Mouse (Mus musculus) megakaryocyte, embryonic 14.5 days (primary cell): ENCODE results near the gene Ifitm2.

ENCODE experiments used
- FLI1 ChIP-seq: IDR thresholded peaks from 2 replicates; pipeline ENCODE4 v1.6.1; 2012; ENCODE audit warnings: low read length, inconsistent platforms, mixed read lengths
- GATA1 ChIP-seq: IDR thresholded peaks from 3 replicates; pipeline ENCODE4 v1.6.1; 2012; ENCODE audit warnings: mixed read lengths, low read length, inconsistent platforms, borderline replicate concordance

- no peak for TF ChIP-seq GATA1
- TF ChIP-seq FLI1 = no peak
Measured at GRCm38 (mm10) chr7:140959181-140959901, 3.6 kb upstream of the Ifitm2 start.
